Mouse (Mus musculus): Measurements from ENCODE around the gene Kit. TPM values are rescaled to one million over a fixed set of nuclear protein-coding genes. Genes with fewer than 3 reads are reported as not detected.

Kit gene
- polyA plus RNA-seq, 1 experiment from 2014 or later = 47.0 TPM

- Histone ChIP-seq H3K9ac (ENCODE audit: low read length) (no peak overlapping the region), H3K4me3 (replicated peaks; ENCODE audit: low read length) (no peak overlapping the region)
- WGBS = 88% methylated on average over 12 of the region's 12 CpGs
Measured at GRCm38 (mm10) chr5:75635385-75635784, 60.7 kb downstream of the Kit start.

GRCm38 (mm10) chr5:75640637-75641036 is 65.9 kb downstream of the Kit start:
- no peak overlapping the region for H3K4me2 ChIP-seq (ENCODE audit: low read depth, low read length)
- no peak overlapping the region for H3K27ac ChIP-seq (ENCODE audit: low read length)
- 48% methylated on average over 11 of the region's 11 CpGs for WGBS

More at GRCm38 (mm10) chr5:75635385-75635784, 60.7 kb downstream of the Kit start:
- no peak overlapping the region for H3K27ac ChIP-seq (ENCODE audit: low read length)
- no peaks in the 10 kb centered on the region for H3K9me3 ChIP-seq (replicated peaks; ENCODE audit: control insufficient read depth, low read length)
- H3K4me1 ChIP-seq (ENCODE audit: control insufficient read depth, insufficient read depth, low read length) = no peaks in the 10 kb centered on the region
- H3K4me2 ChIP-seq (ENCODE audit: low read depth, low read length) = no peak overlapping the region
- no peaks in the 10 kb centered on the region for H3K36me3 ChIP-seq (ENCODE audit: control insufficient read depth, insufficient read depth, low read length)
- ATAC-seq (ENCODE audit: insufficient read depth, low FRiP score) = no peak
- no peaks in the 10 kb centered on the region for H3K27me3 ChIP-seq (ENCODE audit: control insufficient read depth, insufficient read depth, low read length)

GRCm38 (mm10) chr5:75647046-75647445 is 72.3 kb downstream of the Kit start:
- H3K9me3 ChIP-seq (replicated peaks; ENCODE audit: control insufficient read depth, low read length) = no peaks in the 10 kb centered on the region
- ATAC-seq (ENCODE audit: insufficient read depth, low FRiP score) = no peak
- H3K27ac ChIP-seq (ENCODE audit: low read length) = no peak overlapping the region
- H3K9ac ChIP-seq (ENCODE audit: low read length) = no peak overlapping the region
- H3K27me3 ChIP-seq (ENCODE audit: control insufficient read depth, insufficient read depth, low read length) = no peaks in the 10 kb centered on the region
- no peak overlapping the region for H3K4me3 ChIP-seq (replicated peaks; ENCODE audit: low read length)
- no peaks in the 10 kb centered on the region for H3K36me3 ChIP-seq (ENCODE audit: control insufficient read depth, insufficient read depth, low read length)
- WGBS = 87% methylated on average over 5 of the region's 5 CpGs
- no peaks in the 10 kb centered on the region for H3K4me1 ChIP-seq (ENCODE audit: control insufficient read depth, insufficient read depth, low read length)
- no peak overlapping the region for H3K4me2 ChIP-seq (ENCODE audit: low read depth, low read length)

More at GRCm38 (mm10) chr5:75640637-75641036, 65.9 kb downstream of the Kit start:
- Histone ChIP-seq H3K4me1 (ENCODE audit: control insufficient read depth, insufficient read depth, low read length) (no peaks in the 10 kb centered on the region), H3K4me3 (replicated peaks; ENCODE audit: low read length) (no peak overlapping the region), H3K36me3 (ENCODE audit: control insufficient read depth, insufficient read depth, low read length) (no peaks in the 10 kb centered on the region), H3K9me3 (replicated peaks; ENCODE audit: control insufficient read depth, low read length) (no peaks in the 10 kb centered on the region), H3K27me3 (ENCODE audit: control insufficient read depth, insufficient read depth, low read length) (no peaks in the 10 kb centered on the region), H3K9ac (ENCODE audit: low read length) (no peak overlapping the region)
- no peak for ATAC-seq (ENCODE audit: insufficient read depth, low FRiP score)

DNA sequence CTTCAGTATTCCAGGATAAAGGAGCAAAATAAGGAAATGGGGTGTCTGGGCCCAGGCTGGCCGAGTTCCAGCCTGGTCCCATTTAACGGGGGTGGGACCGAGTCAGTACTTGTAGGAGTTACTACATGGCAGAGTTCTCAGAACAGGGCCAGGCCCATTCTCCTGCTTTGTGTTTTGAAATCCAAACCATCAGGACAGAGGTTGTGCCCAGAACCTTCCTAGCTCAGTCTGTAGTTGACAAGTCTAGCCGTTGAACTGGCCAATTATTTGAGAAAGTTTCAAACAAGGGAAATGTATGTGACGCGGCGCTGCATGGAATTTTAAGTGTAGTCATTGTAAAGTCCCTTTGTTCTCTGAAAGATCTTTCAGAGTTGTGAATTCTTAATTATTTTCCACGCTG is 75.8 kb downstream of the Kit start:
- Histone ChIP-seq H3K4me3 (replicated peaks; ENCODE audit: low read length) (no peak overlapping the region), H3K9ac (ENCODE audit: low read length) (no peak overlapping the region), H3K4me1 (ENCODE audit: control insufficient read depth, insufficient read depth, low read length) (no peaks in the 10 kb centered on the region), H3K27ac (ENCODE audit: low read length) (no peak overlapping the region), H3K27me3 (ENCODE audit: control insufficient read depth, insufficient read depth, low read length) (no peaks in the 10 kb centered on the region), H3K36me3 (ENCODE audit: control insufficient read depth, insufficient read depth, low read length) (0 out of 2 replicates have a peak, but pooled peaks cover 7% of the 10 kb centered on the region), H3K9me3 (replicated peaks; ENCODE audit: control insufficient read depth, low read length) (no peaks in the 10 kb centered on the region), H3K4me2 (ENCODE audit: low read depth, low read length) (no peak overlapping the region)
- WGBS = 75% methylated on average over 8 of the region's 8 CpGs
- ATAC-seq (ENCODE audit: insufficient read depth, low FRiP score) = no peak

DNA sequence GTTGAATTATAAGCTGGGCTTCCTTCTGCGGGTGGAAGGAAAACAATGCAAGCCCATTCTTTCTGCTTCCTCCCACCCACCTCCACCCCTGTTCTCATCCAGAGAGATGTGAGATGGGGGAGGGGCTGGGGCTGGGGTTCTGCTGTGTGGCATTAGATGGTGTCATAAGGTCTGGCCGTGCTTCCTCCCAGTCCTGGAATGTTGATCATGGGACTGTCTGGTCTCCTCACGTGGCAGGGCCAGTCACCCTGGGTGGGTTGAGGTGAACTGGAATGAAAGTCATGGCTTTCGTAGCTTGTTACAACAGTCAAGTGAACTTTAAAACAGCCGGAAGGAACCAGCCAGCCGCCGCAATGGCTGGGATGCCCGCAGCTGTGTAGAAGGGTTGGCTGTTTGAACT is 78.7 kb downstream of the Kit start:
- Histone ChIP-seq H3K4me1 (ENCODE audit: control insufficient read depth, insufficient read depth, low read length) (no peaks in the 10 kb centered on the region), H3K27ac (ENCODE audit: low read length) (no peak overlapping the region), H3K4me2 (ENCODE audit: low read depth, low read length) (no peak overlapping the region), H3K9ac (ENCODE audit: low read length) (no peak overlapping the region), H3K4me3 (replicated peaks; ENCODE audit: low read length) (no peak overlapping the region), H3K9me3 (replicated peaks; ENCODE audit: control insufficient read depth, low read length) (no peaks in the 10 kb centered on the region), H3K36me3 (ENCODE audit: control insufficient read depth, insufficient read depth, low read length) (0 out of 2 replicates have a peak, but pooled peaks cover 10% of the 10 kb centered on the region), H3K27me3 (ENCODE audit: control insufficient read depth, insufficient read depth, low read length) (no peaks in the 10 kb centered on the region)
- WGBS = 83% methylated on average over 8 of the region's 8 CpGs
- no peak for ATAC-seq (ENCODE audit: insufficient read depth, low FRiP score)

DNA sequence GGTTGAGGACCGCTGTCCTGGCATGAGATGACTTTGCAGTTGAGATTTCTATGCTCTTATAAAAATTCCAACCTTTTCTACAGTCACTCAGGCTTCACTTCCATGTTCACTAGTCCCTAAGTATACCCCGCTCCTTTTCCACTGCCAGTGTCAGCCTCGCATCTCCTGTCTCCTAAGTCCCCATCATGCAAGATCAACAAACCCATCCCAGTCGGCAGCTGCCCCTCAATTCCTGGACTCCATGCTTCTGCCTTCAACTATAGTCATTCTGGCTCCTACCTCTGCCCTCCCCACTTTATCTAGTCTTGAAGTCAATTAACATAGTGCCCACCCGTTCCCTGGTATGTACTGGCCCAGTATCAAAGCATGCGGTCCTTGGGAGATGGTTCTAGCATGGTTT is 83.9 kb downstream of the Kit start:
- no peak overlapping the region for H3K4me3 ChIP-seq (replicated peaks; ENCODE audit: low read length)
- ATAC-seq (ENCODE audit: insufficient read depth, low FRiP score) = no peak
- no peaks in the 10 kb centered on the region for H3K9me3 ChIP-seq (replicated peaks; ENCODE audit: control insufficient read depth, low read length)
- WGBS = 90% methylated on average over 6 of the region's 6 CpGs
- no peak overlapping the region for H3K9ac ChIP-seq (ENCODE audit: low read length)
- 0 out of 2 replicates have a peak, but pooled peaks cover 7% of the 10 kb centered on the region for H3K36me3 ChIP-seq (ENCODE audit: control insufficient read depth, insufficient read depth, low read length)
- no peaks in the 10 kb centered on the region for H3K4me1 ChIP-seq (ENCODE audit: control insufficient read depth, insufficient read depth, low read length)
- no peak overlapping the region for H3K4me2 ChIP-seq (ENCODE audit: low read depth, low read length)
- H3K27me3 ChIP-seq (ENCODE audit: control insufficient read depth, insufficient read depth, low read length) = no peaks in the 10 kb centered on the region
- no peak overlapping the region for H3K27ac ChIP-seq (ENCODE audit: low read length)

DNA sequence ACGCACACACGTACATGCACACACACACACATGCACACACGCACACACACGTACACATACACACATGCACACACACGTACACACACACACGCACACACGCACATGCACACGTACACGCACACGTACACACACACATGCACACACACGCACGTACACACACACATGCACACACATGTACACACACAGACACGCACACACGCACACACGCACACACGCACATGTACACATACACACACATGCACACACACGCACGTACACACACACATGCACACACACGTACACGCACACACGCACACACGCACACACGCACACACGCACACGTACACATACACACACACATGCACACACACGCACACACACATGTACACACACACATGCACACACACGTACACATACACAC is 85.6 kb downstream of the Kit start:
- 91% methylated on average over 27 of the region's 27 CpGs for WGBS
- Histone ChIP-seq H3K4me2 (ENCODE audit: low read depth, low read length) (no peak overlapping the region), H3K4me3 (replicated peaks; ENCODE audit: low read length) (no peak overlapping the region), H3K27me3 (ENCODE audit: control insufficient read depth, insufficient read depth, low read length) (no peaks in the 10 kb centered on the region), H3K4me1 (ENCODE audit: control insufficient read depth, insufficient read depth, low read length) (no peaks in the 10 kb centered on the region), H3K9me3 (replicated peaks; ENCODE audit: control insufficient read depth, low read length) (no peaks in the 10 kb centered on the region), H3K27ac (ENCODE audit: low read length) (no peak overlapping the region), H3K9ac (ENCODE audit: low read length) (no peak overlapping the region), H3K36me3 (ENCODE audit: control insufficient read depth, insufficient read depth, low read length) (0 out of 2 replicates have a peak, but pooled peaks cover 4% of the 10 kb centered on the region)
- ATAC-seq (ENCODE audit: insufficient read depth, low FRiP score) = no peak

GRCm38 (mm10) chr5:75662466-75662865 is 87.8 kb downstream of the Kit start:
- H3K4me2 ChIP-seq (ENCODE audit: low read depth, low read length) = no peak overlapping the region
- H3K9me3 ChIP-seq (replicated peaks; ENCODE audit: control insufficient read depth, low read length) = no peaks in the 10 kb centered on the region
- no peak overlapping the region for H3K27ac ChIP-seq (ENCODE audit: low read length)
- H3K9ac ChIP-seq (ENCODE audit: low read length) = no peak overlapping the region
- H3K27me3 ChIP-seq (ENCODE audit: control insufficient read depth, insufficient read depth, low read length) = no peaks in the 10 kb centered on the region
- no peaks in the 10 kb centered on the region for H3K4me1 ChIP-seq (ENCODE audit: control insufficient read depth, insufficient read depth, low read length)
- WGBS = 81% methylated on average over 12 of the region's 12 CpGs
- no peak for ATAC-seq (ENCODE audit: insufficient read depth, low FRiP score)
- no peaks in the 10 kb centered on the region for H3K36me3 ChIP-seq (ENCODE audit: control insufficient read depth, insufficient read depth, low read length)
- no peak overlapping the region for H3K4me3 ChIP-seq (replicated peaks; ENCODE audit: low read length)

DNA sequence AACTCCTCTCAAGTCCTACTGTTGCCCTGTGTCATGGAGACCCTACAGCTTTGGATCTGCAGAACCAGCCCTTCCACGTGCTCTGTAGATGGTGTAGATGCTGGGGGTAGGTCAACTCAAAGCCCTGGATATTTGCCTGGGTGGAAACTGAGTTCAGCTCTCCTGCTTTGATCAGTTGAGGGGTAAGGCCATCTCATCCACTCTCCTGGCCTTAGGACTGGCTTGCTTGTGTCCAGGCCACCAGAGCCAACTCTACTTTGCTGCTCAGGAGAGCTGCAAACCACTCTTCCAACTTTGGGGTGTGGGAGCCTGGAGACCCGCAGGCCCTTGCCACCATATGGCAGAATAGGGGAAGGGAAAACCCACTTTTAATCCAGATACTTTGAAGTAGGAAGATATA is 89.1 kb downstream of the Kit start:
- 90% methylated on average over 2 of the region's 2 CpGs for WGBS
- Histone ChIP-seq H3K36me3 (ENCODE audit: control insufficient read depth, insufficient read depth, low read length) (no peaks in the 10 kb centered on the region), H3K4me1 (ENCODE audit: control insufficient read depth, insufficient read depth, low read length) (no peaks in the 10 kb centered on the region), H3K9ac (ENCODE audit: low read length) (no peak overlapping the region), H3K4me2 (ENCODE audit: low read depth, low read length) (no peak overlapping the region), H3K4me3 (replicated peaks; ENCODE audit: low read length) (no peak overlapping the region), H3K27ac (ENCODE audit: low read length) (no peak overlapping the region), H3K9me3 (replicated peaks; ENCODE audit: control insufficient read depth, low read length) (no peaks in the 10 kb centered on the region), H3K27me3 (ENCODE audit: control insufficient read depth, insufficient read depth, low read length) (no peaks in the 10 kb centered on the region)
- no peak for ATAC-seq (ENCODE audit: insufficient read depth, low FRiP score)

DNA sequence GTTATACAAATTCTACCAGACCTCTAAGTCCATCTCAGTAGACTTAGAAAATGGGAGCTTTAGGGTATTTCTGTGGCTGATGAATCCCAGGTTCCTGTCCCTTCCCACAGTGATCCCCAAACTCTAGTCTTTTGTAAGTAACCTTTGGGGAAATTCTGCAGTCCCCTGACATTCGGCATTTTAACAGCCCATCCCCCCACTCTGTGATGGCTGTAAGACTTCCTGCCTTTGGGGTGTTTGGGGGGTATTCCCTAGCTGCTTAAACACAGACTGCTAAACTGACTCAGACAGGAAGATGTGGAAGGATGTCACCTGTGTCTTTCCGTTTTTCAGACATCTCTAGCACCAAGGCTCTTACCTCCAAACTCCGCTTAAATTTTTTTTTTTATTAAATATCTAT is 92.4 kb downstream of the Kit start:
- WGBS = 57% methylated on average over 3 of the region's 3 CpGs
- Histone ChIP-seq H3K36me3 (ENCODE audit: control insufficient read depth, insufficient read depth, low read length) (no peaks in the 10 kb centered on the region), H3K9ac (ENCODE audit: low read length) (no peak overlapping the region), H3K4me3 (replicated peaks; ENCODE audit: low read length) (no peak overlapping the region), H3K27me3 (ENCODE audit: control insufficient read depth, insufficient read depth, low read length) (no peaks in the 10 kb centered on the region), H3K27ac (ENCODE audit: low read length) (no peak overlapping the region), H3K4me1 (ENCODE audit: control insufficient read depth, insufficient read depth, low read length) (no peaks in the 10 kb centered on the region), H3K4me2 (ENCODE audit: low read depth, low read length) (no peak overlapping the region), H3K9me3 (replicated peaks; ENCODE audit: control insufficient read depth, low read length) (no peaks in the 10 kb centered on the region)
- ATAC-seq (ENCODE audit: insufficient read depth, low FRiP score) = no peak

All from stomach, embryonic 16.5 days (tissue).